Comparison of ENCODE assay signal across 8 mouse cellular contexts in genomic region chr17:46703971-46704886, GRCm38 (mm10). TPM values are rescaled to one million over a fixed set of nuclear protein-coding genes. Genes with fewer than 3 reads are reported as not detected.
DNase-seq lines count a peak whose midpoint lies in the region; ATAC-seq and TF ChIP-seq lines count a peak whose summit lies in the region.

No protein-coding gene starts in this region.

- H3K4me2 ChIP-seq in heart, embryonic 11.5 days, result peak overlapping the region; percentile 89
- peak overlapping the region; percentile 69 for H3K4me2 ChIP-seq in limb, embryonic 15.5 days
- H3K4me2 ChIP-seq in neural tube, embryonic 15.5 days, result peak overlapping the region; percentile 88

- no peaks in the 10 kb centered on the region for H3K27me3 ChIP-seq in heart, embryonic 11.5 days (ENCODE audit: control insufficient read depth, insufficient read depth, low read length)
- peaks cover 2% of the 10 kb centered on the region; the same call in 1 of the 2 replicates for H3K27me3 ChIP-seq in G1E (ENCODE audit: insufficient read depth, low read length)
- H3K27me3 ChIP-seq in forebrain, embryonic 10.5 days (ENCODE audit: poor library complexity, severe bottlenecking), result no peaks in the 10 kb centered on the region
- H3K27me3 ChIP-seq in limb, embryonic 15.5 days, result no peaks in the 10 kb centered on the region
- no peaks in the 10 kb centered on the region for H3K27me3 ChIP-seq in neural tube, embryonic 15.5 days (replicated peaks)

- intact Hi-C loops in heart, postnatal 25 days (cut with DNase I), result loop anchor here (2.0 kb wide), 1 partner anchor 19 kb away; no protein-coding TSS in a partner anchor

- DNase-seq in heart, postnatal 25 days (ENCODE audit: low spot score), result no peak
- peak; percentile 29 for DNase-seq in G1E (ENCODE audit: low spot score)
- DNase-seq in forebrain, embryonic 10.5 days (ENCODE audit: extremely low spot score, low spot score), result no peak
- no peak for DNase-seq in layer of hippocampus, adult 8-10 months (ENCODE audit: low spot score in 2 of 2)

- 4% methylated on average over 40 of the region's 41 CpGs for WGBS in heart, embryonic 11.5 days (ENCODE audit: insufficient replicate concordance)
- 5% methylated on average over 40 of the region's 41 CpGs for WGBS in forebrain, embryonic 10.5 days
- 4% methylated on average over 37 of the region's 41 CpGs for WGBS in limb, embryonic 15.5 days
- 7% methylated on average over 35 of the region's 41 CpGs for WGBS in neural tube, embryonic 15.5 days

- no peaks in the 10 kb centered on the region for H3K9me3 ChIP-seq in heart, embryonic 11.5 days (replicated peaks; ENCODE audit: control insufficient read depth, low read length)
- H3K9me3 ChIP-seq in G1E (replicated peaks), result 0 out of 2 replicates have a peak, but pooled peaks cover 1% of the 10 kb centered on the region
- no peaks in the 10 kb centered on the region for H3K9me3 ChIP-seq in forebrain, embryonic 10.5 days
- H3K9me3 ChIP-seq in limb, embryonic 15.5 days, result no peaks in the 10 kb centered on the region
- H3K9me3 ChIP-seq in neural tube, embryonic 15.5 days (replicated peaks), result no peaks in the 10 kb centered on the region

- no peaks in the 10 kb centered on the region; the same call in 1 of the 2 replicates for H3K36me3 ChIP-seq in heart, embryonic 11.5 days (ENCODE audit: control insufficient read depth, insufficient read depth, low read length)
- H3K36me3 ChIP-seq in G1E (replicated peaks), result peaks cover 42% of the 10 kb centered on the region
- H3K36me3 ChIP-seq in forebrain, embryonic 10.5 days (replicated peaks), result peaks cover 31% of the 10 kb centered on the region
- H3K36me3 ChIP-seq in limb, embryonic 15.5 days, result peaks cover 14% of the 10 kb centered on the region
- H3K36me3 ChIP-seq in neural tube, embryonic 15.5 days, result no peaks in the 10 kb centered on the region

- ATAC-seq in heart, embryonic 11.5 days (replicated peaks; ENCODE audit: insufficient number of reproducible peaks, low FRiP score, low TSS enrichment), result peak; percentile 77
- no peak for ATAC-seq in G1E (ENCODE audit: extremely low read depth, insufficient number of reproducible peaks, low FRiP score, poor library complexity, severe bottlenecking)
- ATAC-seq in limb, embryonic 15.5 days (ENCODE audit: insufficient number of reproducible peaks, low FRiP score, low TSS enrichment, low read depth), result peak; percentile 59; the same call in 1 of the 2 replicates
- peak; percentile 58 for ATAC-seq in neural tube, embryonic 15.5 days (ENCODE audit: low FRiP score)
- ATAC-seq in megakaryocyte progenitor cell, adult 5-6 weeks (replicated peaks; ENCODE audit: poor library complexity), result no peak

- H3K4me1 ChIP-seq in heart, embryonic 11.5 days (ENCODE audit: control insufficient read depth, insufficient read depth, low read length), result peaks cover 26% of the 10 kb centered on the region
- peaks cover 58% of the 10 kb centered on the region for H3K4me1 ChIP-seq in G1E (ENCODE audit: insufficient read depth, low read depth, low read length)
- peaks cover 55% of the 10 kb centered on the region for H3K4me1 ChIP-seq in forebrain, embryonic 10.5 days
- H3K4me1 ChIP-seq in limb, embryonic 15.5 days, result peaks cover 38% of the 10 kb centered on the region
- peaks cover 49% of the 10 kb centered on the region for H3K4me1 ChIP-seq in neural tube, embryonic 15.5 days

- peak overlapping the region; percentile 88 for H3K9ac ChIP-seq in heart, embryonic 11.5 days (ENCODE audit: low read depth, low read length)
- H3K9ac ChIP-seq in limb, embryonic 15.5 days, result peak overlapping the region; percentile 86
- H3K9ac ChIP-seq in neural tube, embryonic 15.5 days (replicated peaks), result peak overlapping the region; percentile 95

- H3K27ac ChIP-seq in heart, embryonic 11.5 days (ENCODE audit: low read depth, low read length), result peak overlapping the region; percentile 91
- peak overlapping the region; percentile 96 for H3K27ac ChIP-seq in forebrain, embryonic 10.5 days
- H3K27ac ChIP-seq in limb, embryonic 15.5 days, result peak overlapping the region; percentile 93
- H3K27ac ChIP-seq in neural tube, embryonic 15.5 days (replicated peaks), result peak overlapping the region; percentile 95

- no peak for TF ChIP-seq CTCF in G1E (IDR thresholded peaks at IDR 0.05; ENCODE audit: low read depth, low read length)

- peak overlapping the region; percentile 93 for H3K4me3 ChIP-seq in heart, embryonic 11.5 days (ENCODE audit: low read depth, low read length)
- peak overlapping the region; percentile 88 for H3K4me3 ChIP-seq in G1E (ENCODE audit: low read depth, low read length)
- H3K4me3 ChIP-seq in forebrain, embryonic 10.5 days, result peak overlapping the region; percentile 94
- peak overlapping the region; percentile 97 for H3K4me3 ChIP-seq in limb, embryonic 15.5 days
- peak overlapping the region; percentile 98 for H3K4me3 ChIP-seq in neural tube, embryonic 15.5 days (replicated peaks)

RNA-seq across cellular contexts. Expression of gene Ppp2r5d, which starts 0.7 kb away (rescaled TPM):
- polyA plus RNA-seq in heart, embryonic 11.5 days (2014; fragmentation: Nextera tagmentation; extraction: Ambion mirVana), result 52.5 and 63.6 TPM in 2 replicates
- total RNA-seq in heart, postnatal 25 days (2021), result 10 to 100 TPM; 33.2 to 34.9 TPM
- total RNA-seq in G1E (2014; fragmentation: Nextera tagmentation), result 55.2 and 56.6 TPM in 2 replicates
- total RNA-seq in G1E (2017), result 33.9 and 40.1 TPM in 2 replicates
- polyA plus RNA-seq in G1E (2012), result 78.5 and 83.4 TPM in 2 replicates
- 144 and 154 TPM in 2 replicates for polyA plus RNA-seq in forebrain, embryonic 10.5 days (2016; fragmentation: Nextera tagmentation; extraction: Ambion mirVana)
- 82.6 and 86.7 TPM in 2 replicates for polyA plus RNA-seq in limb, embryonic 15.5 days (2015; fragmentation: Nextera tagmentation; extraction: Ambion mirVana)
- polyA plus RNA-seq in neural tube, embryonic 15.5 days (2015; fragmentation: Nextera tagmentation; extraction: Ambion mirVana), result 89.1 and 93.2 TPM in 2 replicates
- total RNA-seq in megakaryocyte progenitor cell, adult 5-6 weeks (2015), result 25.6 and 26.9 TPM in 2 replicates
- 44.1 and 46.1 TPM in 2 replicates for total RNA-seq in megakaryocyte progenitor cell, adult 5-6 weeks (2017)
- total RNA-seq in layer of hippocampus, adult 8-10 months (2022), result 10 to 100 TPM; 78.6 to 86.9 (median 81.8) TPM

RNA-seq across cellular contexts. Expression of gene Pex6, which starts 7.0 kb away (rescaled TPM):
- polyA plus RNA-seq in heart, embryonic 11.5 days (2014; fragmentation: Nextera tagmentation; extraction: Ambion mirVana), result 9.0 and 9.7 TPM in 2 replicates
- total RNA-seq in heart, postnatal 25 days (2021), result 10 to 100 TPM; 29.9 to 32.2 TPM
- total RNA-seq in G1E (2014; fragmentation: Nextera tagmentation), result 19.8 and 22.1 TPM in 2 replicates
- 14.3 and 17.3 TPM in 2 replicates for total RNA-seq in G1E (2017)
- 52.6 and 56.0 TPM in 2 replicates for polyA plus RNA-seq in G1E (2012)
- 19.6 and 20.2 TPM in 2 replicates for polyA plus RNA-seq in forebrain, embryonic 10.5 days (2016; fragmentation: Nextera tagmentation; extraction: Ambion mirVana)
- 22.4 and 29.4 TPM in 2 replicates for polyA plus RNA-seq in limb, embryonic 15.5 days (2015; fragmentation: Nextera tagmentation; extraction: Ambion mirVana)
- polyA plus RNA-seq in neural tube, embryonic 15.5 days (2015; fragmentation: Nextera tagmentation; extraction: Ambion mirVana), result 27.8 and 28.3 TPM in 2 replicates
- total RNA-seq in megakaryocyte progenitor cell, adult 5-6 weeks (2015), result 7.8 and 10.2 TPM in 2 replicates
- 11.3 TPM in 2 replicates for total RNA-seq in megakaryocyte progenitor cell, adult 5-6 weeks (2017)
- total RNA-seq in layer of hippocampus, adult 8-10 months (2022), result 10 to 100 TPM; 42.8 to 54.4 (median 51.9) TPM

RNA-seq across cellular contexts. Expression of gene Klhdc3, which starts 23.5 kb away (rescaled TPM):
- 117 and 143 TPM in 2 replicates for polyA plus RNA-seq in heart, embryonic 11.5 days (2014; fragmentation: Nextera tagmentation; extraction: Ambion mirVana)
- 100 to 1,000 TPM in 1 of 2 experiments, 10 to 100 TPM in 1; 95.5 to 107 TPM for total RNA-seq in heart, postnatal 25 days (2021)
- total RNA-seq in G1E (2014; fragmentation: Nextera tagmentation), result 70.1 and 79.1 TPM in 2 replicates
- 21.0 and 26.0 TPM in 2 replicates for total RNA-seq in G1E (2017)
- polyA plus RNA-seq in G1E (2012), result 221 and 297 TPM in 2 replicates
- 132 and 133 TPM in 2 replicates for polyA plus RNA-seq in forebrain, embryonic 10.5 days (2016; fragmentation: Nextera tagmentation; extraction: Ambion mirVana)
- polyA plus RNA-seq in limb, embryonic 15.5 days (2015; fragmentation: Nextera tagmentation; extraction: Ambion mirVana), result 132 and 156 TPM in 2 replicates
- polyA plus RNA-seq in neural tube, embryonic 15.5 days (2015; fragmentation: Nextera tagmentation; extraction: Ambion mirVana), result 166 TPM in 2 replicates
- 36.4 and 40.8 TPM in 2 replicates for total RNA-seq in megakaryocyte progenitor cell, adult 5-6 weeks (2015)
- total RNA-seq in megakaryocyte progenitor cell, adult 5-6 weeks (2017), result 26.3 and 27.8 TPM in 2 replicates
- 100 to 1,000 TPM; 155 to 173 (median 166) TPM for total RNA-seq in layer of hippocampus, adult 8-10 months (2022)

RNA-seq across cellular contexts. Expression of gene Gnmt, which starts 24.7 kb away (rescaled TPM):
- polyA plus RNA-seq in heart, embryonic 11.5 days (2014; fragmentation: Nextera tagmentation; extraction: Ambion mirVana), result 0.61 and 1.0 TPM in 2 replicates
- total RNA-seq in heart, postnatal 25 days (2021), result 1 to 10 TPM in 1 of 2 experiments, under 1 TPM in 1; 0.92 to 2.3 TPM
- total RNA-seq in G1E (2014; fragmentation: Nextera tagmentation), result not detected in 2 replicates
- 0.52 TPM in 1 of 2 replicates, not detected in the other for total RNA-seq in G1E (2017)
- 0.17 TPM in 1 of 2 replicates, not detected in the other for polyA plus RNA-seq in G1E (2012)
- polyA plus RNA-seq in forebrain, embryonic 10.5 days (2016; fragmentation: Nextera tagmentation; extraction: Ambion mirVana), result 0.80 and 0.87 TPM in 2 replicates
- 1.5 and 2.5 TPM in 2 replicates for polyA plus RNA-seq in limb, embryonic 15.5 days (2015; fragmentation: Nextera tagmentation; extraction: Ambion mirVana)
- 1.7 and 1.9 TPM in 2 replicates for polyA plus RNA-seq in neural tube, embryonic 15.5 days (2015; fragmentation: Nextera tagmentation; extraction: Ambion mirVana)
- total RNA-seq in megakaryocyte progenitor cell, adult 5-6 weeks (2015), result not detected in 2 replicates
- total RNA-seq in megakaryocyte progenitor cell, adult 5-6 weeks (2017), result not detected in 2 replicates
- total RNA-seq in layer of hippocampus, adult 8-10 months (2022), result 1 to 10 TPM in 2 of 4 experiments, under 1 TPM in 1, not detected in 1; 0.61 to 1.6 (median 1.2) TPM

RNA-seq across cellular contexts. Expression of gene Mea1, which starts 25.6 kb away (rescaled TPM):
- 142 and 154 TPM in 2 replicates for polyA plus RNA-seq in heart, embryonic 11.5 days (2014; fragmentation: Nextera tagmentation; extraction: Ambion mirVana)
- 10 to 100 TPM; 48.6 to 53.8 TPM for total RNA-seq in heart, postnatal 25 days (2021)
- 37.1 and 42.4 TPM in 2 replicates for total RNA-seq in G1E (2014; fragmentation: Nextera tagmentation)
- total RNA-seq in G1E (2017), result 79.5 and 83.8 TPM in 2 replicates
- polyA plus RNA-seq in G1E (2012), result 84.7 and 105 TPM in 2 replicates
- polyA plus RNA-seq in forebrain, embryonic 10.5 days (2016; fragmentation: Nextera tagmentation; extraction: Ambion mirVana), result 163 and 165 TPM in 2 replicates
- 141 and 146 TPM in 2 replicates for polyA plus RNA-seq in limb, embryonic 15.5 days (2015; fragmentation: Nextera tagmentation; extraction: Ambion mirVana)
- 275 and 308 TPM in 2 replicates for polyA plus RNA-seq in neural tube, embryonic 15.5 days (2015; fragmentation: Nextera tagmentation; extraction: Ambion mirVana)
- total RNA-seq in megakaryocyte progenitor cell, adult 5-6 weeks (2015), result 47.6 and 53.5 TPM in 2 replicates
- total RNA-seq in megakaryocyte progenitor cell, adult 5-6 weeks (2017), result 74.9 and 77.6 TPM in 2 replicates
- 100 to 1,000 TPM in 1 of 4 experiments, 10 to 100 TPM in 3; 92.7 to 105 (median 96.4) TPM for total RNA-seq in layer of hippocampus, adult 8-10 months (2022)

Comparison
In these comparisons a context has a peak if more than half of its experiments do, and no peak if none do; other contexts are left out.
1. ATAC-seq: peak in heart, embryonic 11.5 days (single experiment), limb, embryonic 15.5 days (single experiment) and neural tube, embryonic 15.5 days (single experiment); none in G1E (single experiment) and megakaryocyte progenitor cell, adult 5-6 weeks (single experiment).
2. Peak in every context shown above with its lines, with median percentiles within 50 percentile points of each other: H3K27ac ChIP-seq, H3K4me2 ChIP-seq, H3K4me3 ChIP-seq and H3K9ac ChIP-seq.